Mouse (Mus musculus) embryonic fibroblast, embryonic 13.5 days (primary cell): ENCODE data around the gene Gpat2.

ENCODE experiments used
- CTCF ChIP-seq: IDR thresholded peaks from 2 replicates; pipeline ENCODE4 v1.5.1; 2011; ENCODE audit warnings: mild to moderate bottlenecking, control low read depth, low read length, moderate library complexity, borderline replicate concordance; ENCODE audit not compliant: insufficient read depth
- POLR2A ChIP-seq: IDR thresholded peaks from 2 replicates; pipeline ENCODE4 v1.6.1; 2011; ENCODE audit warnings: low read depth, mild to moderate bottlenecking, control low read depth, low read length, moderate library complexity

GRCm38 (mm10) chr2:127453141-127453540 is 28.1 kb downstream of the Gpat2 start:
- no peak for TF ChIP-seq CTCF
- TF ChIP-seq POLR2A: no peak
